Mouse (Mus musculus): ENCODE measurements around the gene Tmigd3. TPM values are rescaled to one million over a fixed set of nuclear protein-coding genes. Genes with fewer than 3 reads are reported as not detected.

Tmigd3 gene
- polyA plus RNA-seq, 1 experiment from 2014 or later, result not detected

DNA sequence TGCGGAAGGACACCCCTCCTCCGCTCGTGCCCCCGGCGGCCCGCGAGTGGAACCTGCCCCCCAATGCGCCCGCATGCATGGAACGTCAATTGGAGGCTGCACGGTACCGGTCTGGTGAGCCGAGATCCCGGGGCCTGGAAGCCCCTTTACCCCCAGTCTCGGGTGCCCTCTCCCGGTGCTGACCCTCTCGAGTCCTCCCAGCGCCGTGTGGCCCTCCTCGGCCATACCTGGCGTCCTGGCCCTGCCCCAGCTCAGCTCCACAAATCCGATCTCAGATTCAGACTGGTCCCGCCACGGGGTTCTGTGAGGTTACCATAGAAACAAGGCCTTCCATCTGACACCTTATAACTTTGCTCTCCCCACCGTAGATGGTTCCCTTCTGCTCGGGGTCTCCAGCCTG lies 88.9 kb downstream of the Tmigd3 start:
- peak overlapping the region; percentile 66 for H3K27ac ChIP-seq (replicated peaks)
- WGBS, result under 1% methylated on average over 26 of the region's 26 CpGs
- ATAC-seq (ENCODE audit: low FRiP score, low read depth), result peak; percentile 83

DNA sequence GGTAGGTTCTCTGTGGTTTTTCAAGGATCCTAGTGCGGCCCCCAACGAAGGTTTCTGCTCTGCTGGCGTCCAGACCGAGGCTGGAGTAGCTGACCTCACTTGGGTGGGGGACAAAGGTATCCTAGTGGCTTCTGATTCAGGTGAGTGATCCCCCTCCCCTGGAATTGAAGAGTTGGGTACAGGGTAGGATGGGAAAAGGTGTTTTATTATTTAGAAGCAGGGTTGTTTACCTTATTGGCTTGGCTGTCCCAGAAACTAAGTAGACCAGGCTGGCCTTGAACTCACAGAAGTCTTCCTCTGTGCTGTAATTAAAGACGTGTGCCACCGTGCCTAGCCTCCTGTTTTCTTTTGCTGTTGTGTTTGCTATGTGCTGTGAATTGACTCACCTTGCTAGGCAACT lies 89.3 kb downstream of the Tmigd3 start, which contains the start of gene Atp5f1:
Gene Atp5f1 (minus strand): TSS at position 101 of the 400 bp plus-strand sequence.
- Histone ChIP-seq H3K4me3 (peak within 1 kb of the TSS; percentile 76), H3K27ac (replicated peaks) (peak within 1 kb of the TSS; percentile 88), H3K4me2 (replicated peaks) (peak within 1 kb of the TSS; percentile 88), H3K9me3 (no peaks in the 10 kb centered on the region), H3K4me1 (peaks cover 22% of the 10 kb centered on the region), H3K36me3 (peaks cover 50% of the 10 kb centered on the region), H3K27me3 (no peaks in the 10 kb centered on the region), H3K9ac (replicated peaks) (peak within 1 kb of the TSS; percentile 93)
- 9% methylated on average over 6 of the region's 6 CpGs for WGBS
- ATAC-seq (ENCODE audit: low FRiP score, low read depth), result no peak

More for the DNA sequence above, 88.9 kb downstream of the Tmigd3 start:
- peak overlapping the region; percentile 88 for H3K4me2 ChIP-seq (replicated peaks)
- no peaks in the 10 kb centered on the region for H3K9me3 ChIP-seq
- peak overlapping the region; percentile 76 for H3K4me3 ChIP-seq
- peak overlapping the region; percentile 87 for H3K9ac ChIP-seq (replicated peaks)
- peaks cover 49% of the 10 kb centered on the region for H3K36me3 ChIP-seq
- H3K4me1 ChIP-seq, result peaks cover 22% of the 10 kb centered on the region
- no peaks in the 10 kb centered on the region for H3K27me3 ChIP-seq

DNA sequence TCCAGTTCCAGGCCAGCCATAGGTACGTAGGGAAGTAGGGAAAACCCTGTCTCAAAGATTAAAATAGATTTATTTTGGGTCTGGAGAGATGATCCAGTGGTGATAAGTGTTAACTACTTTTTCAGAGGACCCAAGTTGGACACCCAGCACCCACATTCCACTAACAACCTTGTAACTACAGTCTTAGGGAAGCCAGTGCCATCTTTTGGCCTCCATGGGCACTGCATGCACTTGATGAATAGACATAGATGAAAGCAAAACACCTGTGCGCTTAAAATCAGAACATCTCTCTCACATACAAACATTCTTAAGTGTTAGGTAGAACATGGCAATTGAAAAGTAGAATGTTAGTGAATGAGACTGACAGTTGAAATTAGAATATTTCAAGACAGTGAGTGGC lies 90.0 kb downstream of the Tmigd3 start:
- H3K9ac ChIP-seq (replicated peaks), result no peak overlapping the region
- peak overlapping the region; percentile 88; the same call in 1 of the 2 replicates for H3K4me2 ChIP-seq (replicated peaks)
- H3K4me1 ChIP-seq, result peaks cover 22% of the 10 kb centered on the region
- peaks cover 56% of the 10 kb centered on the region for H3K36me3 ChIP-seq
- no peak overlapping the region for H3K27ac ChIP-seq (replicated peaks)
- ATAC-seq (ENCODE audit: low FRiP score, low read depth), result no peak
- H3K27me3 ChIP-seq, result no peaks in the 10 kb centered on the region
- 95% methylated on average over 2 of the region's 2 CpGs for WGBS
- peak overlapping the region; percentile 76 for H3K4me3 ChIP-seq
- H3K9me3 ChIP-seq, result no peaks in the 10 kb centered on the region

DNA sequence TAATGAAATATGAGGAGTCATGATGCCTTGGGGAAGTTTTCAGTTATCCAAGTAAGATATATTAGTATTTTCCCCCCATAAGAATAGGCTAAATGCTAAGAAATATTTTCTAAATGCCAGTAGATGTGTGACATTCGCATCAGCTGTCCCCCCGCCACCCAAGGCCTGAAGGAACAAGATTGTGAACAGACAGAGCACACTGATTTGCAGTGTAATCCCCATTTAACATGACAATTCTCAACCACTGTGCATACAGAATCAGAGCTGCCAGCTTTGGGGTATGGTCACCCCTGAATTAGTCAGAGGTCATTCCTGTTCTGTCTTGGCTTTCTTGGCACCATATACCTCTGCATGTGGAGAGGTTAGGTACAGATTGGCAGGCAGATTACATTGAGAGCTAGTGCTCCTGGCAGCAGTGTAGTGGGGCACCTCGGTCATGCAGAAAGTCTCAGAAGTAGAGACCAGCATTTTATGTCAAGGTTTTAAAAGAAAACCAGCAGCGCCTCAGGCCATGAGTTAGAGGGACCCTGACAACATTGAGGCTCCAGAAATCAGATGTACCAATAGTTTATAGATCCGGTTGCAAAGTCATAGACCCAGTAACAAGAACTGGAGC lies 101.2 kb downstream of the Tmigd3 start:
- H3K4me1 ChIP-seq, result no peaks in the 10 kb centered on the region
- no peak overlapping the region for H3K27ac ChIP-seq (replicated peaks)
- H3K4me2 ChIP-seq (replicated peaks), result no peak overlapping the region
- no peak overlapping the region for H3K9ac ChIP-seq (replicated peaks)
- peaks cover 38% of the 10 kb centered on the region for H3K36me3 ChIP-seq
- no peaks in the 10 kb centered on the region for H3K9me3 ChIP-seq
- ATAC-seq (ENCODE audit: low FRiP score, low read depth), result no peak
- 81% methylated on average over 5 of the region's 5 CpGs for WGBS
- no peak overlapping the region for H3K4me3 ChIP-seq
- no peaks in the 10 kb centered on the region for H3K27me3 ChIP-seq

DNA sequence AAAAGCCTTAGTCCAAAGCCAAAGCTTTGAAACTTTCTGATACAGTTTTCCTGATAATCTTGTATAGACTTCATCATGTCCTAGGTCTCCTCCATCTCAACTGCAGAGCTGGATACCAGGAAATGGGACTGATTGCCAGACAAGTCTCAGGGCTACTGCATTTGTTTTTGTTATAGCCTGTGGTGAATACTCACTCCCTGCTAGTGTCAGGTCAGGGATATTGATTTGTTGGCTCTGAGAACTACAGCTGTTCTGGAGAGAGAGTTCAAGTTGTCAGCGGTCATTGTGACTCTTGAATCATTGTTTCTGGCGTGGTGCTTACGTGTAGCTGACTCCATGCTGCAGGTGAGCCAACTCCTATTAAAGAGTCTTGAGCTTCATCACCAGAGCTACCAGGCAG lies 102.7 kb downstream of the Tmigd3 start, which contains the start of gene Ovgp1:
Gene Ovgp1 (plus strand): TSS at position 301 of the 400 bp plus-strand sequence.
- Histone ChIP-seq H3K36me3 (peaks cover 23% of the 10 kb centered on the region), H3K27ac (replicated peaks) (no peak within 1 kb of the TSS), H3K9me3 (no peaks in the 10 kb centered on the region), H3K27me3 (no peaks in the 10 kb centered on the region), H3K4me2 (replicated peaks) (no peak within 1 kb of the TSS), H3K9ac (replicated peaks) (no peak within 1 kb of the TSS), H3K4me3 (no peak within 1 kb of the TSS), H3K4me1 (no peaks in the 10 kb centered on the region)
- no peak for ATAC-seq (ENCODE audit: low FRiP score, low read depth)
- WGBS, result 81% methylated on average over 3 of the region's 3 CpGs

Other genes starting within 250 kb of the Tmigd3 start
- gene Ddx20, start 183.3 kb upstream of the Tmigd3 start, polyA plus RNA-seq (2016; fragmentation: Nextera tagmentation; extraction: Ambion mirVana), result 39.7 and 42.4 TPM in 2 replicates
- gene Inka2, start 166.3 kb upstream of the Tmigd3 start, polyA plus RNA-seq (2016; fragmentation: Nextera tagmentation; extraction: Ambion mirVana), result 1.3 and 1.5 TPM in 2 replicates
- gene Rap1a, start 69.6 kb upstream of the Tmigd3 start, polyA plus RNA-seq (2016; fragmentation: Nextera tagmentation; extraction: Ambion mirVana), result 73.1 and 76.4 TPM in 2 replicates
- gene Adora3, start within 50 bp of the Tmigd3 start, polyA plus RNA-seq (2016; fragmentation: Nextera tagmentation; extraction: Ambion mirVana), result 0.12 TPM in 1 of 2 replicates, not detected in the other
- 0.34 and 0.41 TPM in 2 replicates for gene I830077J02Rik, start 61.8 kb downstream of the Tmigd3 start, polyA plus RNA-seq (2016; fragmentation: Nextera tagmentation; extraction: Ambion mirVana)
- 115 and 120 TPM in 2 replicates for gene Wdr77, start 88.5 kb downstream of the Tmigd3 start, polyA plus RNA-seq (2016; fragmentation: Nextera tagmentation; extraction: Ambion mirVana)
- 477 and 483 TPM in 2 replicates for gene Atp5f1, start 89.2 kb downstream of the Tmigd3 start, polyA plus RNA-seq (2016; fragmentation: Nextera tagmentation; extraction: Ambion mirVana)
- gene Ovgp1, start 102.8 kb downstream of the Tmigd3 start, polyA plus RNA-seq (2016; fragmentation: Nextera tagmentation; extraction: Ambion mirVana), result 3.5 and 4.3 TPM in 2 replicates
- 0.34 and 0.71 TPM in 2 replicates for gene Pifo, start 143.7 kb downstream of the Tmigd3 start, polyA plus RNA-seq (2016; fragmentation: Nextera tagmentation; extraction: Ambion mirVana)
- gene Chil5, start 161.9 kb downstream of the Tmigd3 start, polyA plus RNA-seq (2016; fragmentation: Nextera tagmentation; extraction: Ambion mirVana), result 0.24 TPM in 1 of 2 replicates, not detected in the other
- gene Chia1, start 242.3 kb downstream of the Tmigd3 start, polyA plus RNA-seq (2016; fragmentation: Nextera tagmentation; extraction: Ambion mirVana), result 0.14 and 0.35 TPM in 2 replicates